Mouse (Mus musculus): Measurements from ENCODE around the gene Smim12. TPM values are rescaled to one million over a fixed set of nuclear protein-coding genes. Genes with fewer than 3 reads are reported as not detected.
A peak's percentile ranks its signal among the peaks of the same experiment; 100 is the strongest.

Gene Smim12
- polyA plus RNA-seq, 1 experiment from 2014 or later: 60.3 TPM

DNA sequence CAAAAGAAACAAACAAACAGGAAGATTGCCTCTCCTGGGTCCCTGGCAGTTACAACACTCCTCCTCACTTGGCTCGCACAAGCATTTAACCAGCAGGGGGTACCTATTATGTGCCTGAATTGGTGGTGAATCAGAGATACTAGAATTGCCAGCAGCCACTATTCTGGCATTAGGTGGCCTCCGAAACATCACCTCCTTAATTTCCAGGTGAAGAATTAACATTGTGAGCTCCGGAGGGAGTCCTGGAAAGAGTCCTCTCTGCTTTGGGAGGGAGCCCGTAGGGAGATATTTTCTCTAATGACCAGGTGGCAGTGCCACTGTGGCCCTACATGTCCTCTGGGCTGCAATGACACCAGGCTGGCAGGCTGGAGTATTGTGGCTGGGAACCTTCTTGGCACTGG is 27.3 kb upstream of the Smim12 start:
- no peak overlapping the region for H3K27ac ChIP-seq (replicated peaks)
- H3K4me1 ChIP-seq (replicated peaks): peaks cover 26% of the 10 kb centered on the region
- 53% methylated on average over 4 of the region's 4 CpGs for WGBS
- 0 out of 2 replicates have a peak, but pooled peaks cover 7% of the 10 kb centered on the region for H3K36me3 ChIP-seq
- ATAC-seq (ENCODE audit: low read depth): no peak
- no peak overlapping the region for H3K4me3 ChIP-seq
- no peak overlapping the region for H3K4me2 ChIP-seq
- no peaks in the 10 kb centered on the region for H3K9me3 ChIP-seq
- no peak overlapping the region for H3K9ac ChIP-seq
- peaks cover 19% of the 10 kb centered on the region for H3K27me3 ChIP-seq

DNA sequence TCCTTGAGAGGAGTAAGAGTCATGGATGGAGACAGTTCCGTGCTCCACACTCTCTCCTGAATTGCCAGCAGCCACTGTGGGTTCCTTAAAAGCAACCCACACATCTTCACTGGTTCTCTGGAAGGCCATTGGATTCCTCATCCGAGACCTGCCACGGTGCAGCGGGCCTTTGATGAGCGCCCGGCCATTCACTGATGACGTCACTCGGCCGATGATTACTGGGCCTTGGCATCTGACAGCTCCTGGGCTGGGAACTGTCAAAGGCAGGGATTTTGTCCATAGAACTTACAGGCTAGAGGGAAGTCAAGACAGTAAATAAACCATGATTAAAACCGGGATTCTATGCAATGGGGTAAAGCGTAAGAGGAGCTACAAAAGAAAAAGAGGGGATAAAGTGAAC is 26.5 kb upstream of the Smim12 start:
- no peaks in the 10 kb centered on the region for H3K9me3 ChIP-seq
- H3K4me3 ChIP-seq: no peak overlapping the region
- no peak overlapping the region for H3K4me2 ChIP-seq
- H3K4me1 ChIP-seq (replicated peaks): peaks cover 20% of the 10 kb centered on the region
- 0 out of 2 replicates have a peak, but pooled peaks cover 12% of the 10 kb centered on the region for H3K36me3 ChIP-seq
- H3K27ac ChIP-seq (replicated peaks): no peak overlapping the region
- no peak for ATAC-seq (ENCODE audit: low read depth)
- no peak overlapping the region for H3K9ac ChIP-seq
- WGBS: 63% methylated on average over 11 of the region's 11 CpGs
- peaks cover 21% of the 10 kb centered on the region for H3K27me3 ChIP-seq

DNA sequence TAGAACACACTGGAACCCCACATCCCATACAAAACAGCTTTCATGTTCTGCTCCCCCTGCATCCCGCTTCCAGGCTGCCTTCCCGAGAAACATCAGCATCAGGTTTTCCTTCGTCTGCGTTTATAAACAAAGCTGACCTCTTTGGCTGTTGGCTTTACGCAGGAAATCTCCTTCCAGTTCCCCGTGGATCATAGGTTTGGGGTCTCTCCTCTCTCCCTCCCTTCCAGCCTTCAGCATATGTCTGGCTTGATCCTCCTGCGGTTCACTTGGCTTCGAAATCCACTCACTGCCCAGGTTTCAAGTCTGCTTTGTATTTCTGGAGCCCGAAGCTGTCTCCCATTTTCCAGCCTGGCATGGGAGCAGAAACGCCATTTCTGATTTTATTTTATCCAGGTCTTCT is 20.3 kb upstream of the Smim12 start:
- H3K27me3 ChIP-seq: peaks cover 26% of the 10 kb centered on the region
- 47% methylated on average over 10 of the region's 10 CpGs for WGBS
- H3K4me2 ChIP-seq: no peak overlapping the region
- no peak overlapping the region for H3K9ac ChIP-seq
- no peaks in the 10 kb centered on the region for H3K9me3 ChIP-seq
- H3K27ac ChIP-seq (replicated peaks): no peak overlapping the region
- H3K4me1 ChIP-seq (replicated peaks): peaks cover 40% of the 10 kb centered on the region
- H3K4me3 ChIP-seq: no peak overlapping the region
- ATAC-seq (ENCODE audit: low read depth): no peak
- 0 out of 2 replicates have a peak, but pooled peaks cover 10% of the 10 kb centered on the region for H3K36me3 ChIP-seq

- Histone ChIP-seq H3K27me3 (peaks cover 26% of the 10 kb centered on the region), H3K4me1 (replicated peaks) (peaks cover 44% of the 10 kb centered on the region), H3K9ac (no peak overlapping the region), H3K27ac (replicated peaks) (no peak overlapping the region), H3K4me2 (no peak overlapping the region), H3K4me3 (no peak overlapping the region), H3K36me3 (0 out of 2 replicates have a peak, but pooled peaks cover 10% of the 10 kb centered on the region), H3K9me3 (no peaks in the 10 kb centered on the region)
- no peak for ATAC-seq (ENCODE audit: low read depth)
- 66% methylated on average over 4 of the region's 4 CpGs for WGBS
These were observed 19.8 kb upstream of the Smim12 start for GRCm38 (mm10) chr4:127223755-127224154.

DNA sequence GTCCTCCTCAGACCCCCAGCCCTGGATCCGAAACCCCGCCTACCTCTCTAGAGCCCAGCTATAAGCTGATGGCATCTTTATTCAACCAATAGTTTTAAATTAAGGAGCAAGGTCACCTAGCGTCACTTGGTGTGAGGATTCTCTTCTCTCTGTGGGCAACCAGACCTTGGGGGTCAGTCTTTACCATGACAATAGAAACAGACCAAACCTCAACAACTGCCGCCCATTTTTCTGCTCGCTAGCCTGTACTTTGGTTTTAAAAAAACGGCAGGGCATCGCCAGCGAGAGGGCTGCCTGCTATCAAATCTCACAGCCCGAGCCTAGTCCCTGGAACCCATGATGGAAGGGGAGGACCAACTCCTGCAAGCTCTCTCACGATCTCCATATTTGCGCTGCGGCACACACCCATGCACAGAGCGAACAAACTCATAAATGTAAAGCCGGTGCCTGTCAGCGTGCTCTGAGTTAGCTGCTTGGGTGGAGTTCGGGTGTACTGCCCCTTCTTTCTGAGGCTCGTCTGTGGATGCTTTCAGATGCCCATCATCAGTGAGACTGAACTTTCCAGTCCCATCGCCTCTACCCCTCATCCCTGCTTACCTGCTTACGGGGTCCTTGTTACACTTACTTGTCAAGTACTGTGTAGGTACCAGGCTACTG is 19.0 kb upstream of the Smim12 start:
- Histone ChIP-seq H3K27me3 (peaks cover 26% of the 10 kb centered on the region), H3K27ac (replicated peaks) (no peak overlapping the region), H3K4me3 (no peak overlapping the region), H3K9me3 (no peaks in the 10 kb centered on the region), H3K4me1 (replicated peaks) (peaks cover 45% of the 10 kb centered on the region), H3K36me3 (0 out of 2 replicates have a peak, but pooled peaks cover 10% of the 10 kb centered on the region), H3K4me2 (peak overlapping the region; percentile 35), H3K9ac (no peak overlapping the region)
- no peak for ATAC-seq (ENCODE audit: low read depth)
- WGBS: 16% methylated on average over 19 of the region's 19 CpGs

GRCm38 (mm10) chr4:127226067-127226466 is 17.5 kb upstream of the Smim12 start:
- no peak for ATAC-seq (ENCODE audit: low read depth)
- Histone ChIP-seq H3K4me1 (replicated peaks) (peaks cover 47% of the 10 kb centered on the region), H3K27ac (replicated peaks) (0 out of 2 replicates have a peak overlapping the region, but pooled peaks have one; percentile 38)

GRCm38 (mm10) chr4:127227051-127227673 is 16.4 kb upstream of the Smim12 start:
- H3K4me3 ChIP-seq: no peak overlapping the region
- peak overlapping the region; percentile 71 for H3K27ac ChIP-seq (replicated peaks)
- H3K9ac ChIP-seq: no peak overlapping the region
- H3K36me3 ChIP-seq: no peaks in the 10 kb centered on the region
- H3K27me3 ChIP-seq: peaks cover 23% of the 10 kb centered on the region
- H3K4me1 ChIP-seq (replicated peaks): peaks cover 58% of the 10 kb centered on the region
- no peaks in the 10 kb centered on the region for H3K9me3 ChIP-seq
- 7% methylated on average over 17 of the region's 17 CpGs for WGBS
- H3K4me2 ChIP-seq: no peak overlapping the region
- ATAC-seq (ENCODE audit: low read depth): peak; percentile 37

More at GRCm38 (mm10) chr4:127226067-127226466, 17.5 kb upstream of the Smim12 start:
- Histone ChIP-seq H3K9ac (no peak overlapping the region), H3K27me3 (peaks cover 26% of the 10 kb centered on the region), H3K9me3 (no peaks in the 10 kb centered on the region), H3K36me3 (0 out of 2 replicates have a peak, but pooled peaks cover 6% of the 10 kb centered on the region), H3K4me3 (no peak overlapping the region), H3K4me2 (no peak overlapping the region)
- WGBS: 41% methylated on average over 4 of the region's 4 CpGs

DNA sequence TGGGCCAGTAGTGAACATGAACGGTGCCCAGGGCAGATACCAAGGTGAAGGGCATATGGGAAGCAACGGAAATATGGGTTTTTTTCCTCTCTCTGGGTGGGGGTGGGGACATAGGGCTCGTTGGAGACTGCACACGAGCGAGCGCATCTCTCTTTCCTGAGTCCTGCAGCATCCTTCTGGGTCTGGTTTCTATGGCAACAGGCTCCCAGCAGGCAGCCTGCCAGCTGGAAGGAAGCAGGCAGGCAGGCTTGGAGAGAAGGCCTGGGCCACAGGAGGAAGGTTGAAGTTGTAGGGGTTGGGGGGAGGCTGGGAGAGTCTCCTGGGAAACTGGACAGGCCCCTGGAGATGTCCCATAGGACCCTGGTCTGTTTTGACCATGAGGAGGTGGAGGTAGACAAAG is 11.6 kb upstream of the Smim12 start:
- ATAC-seq (ENCODE audit: low read depth): peak; percentile 75
- H3K36me3 ChIP-seq: 0 out of 2 replicates have a peak, but pooled peaks cover 4% of the 10 kb centered on the region
- peaks cover 55% of the 10 kb centered on the region for H3K4me1 ChIP-seq (replicated peaks)
- H3K9ac ChIP-seq: peak overlapping the region; percentile 14; the same call in 1 of the 2 replicates
- H3K4me2 ChIP-seq: peak overlapping the region; percentile 38
- H3K4me3 ChIP-seq: no peak overlapping the region
- H3K9me3 ChIP-seq: no peaks in the 10 kb centered on the region
- H3K27me3 ChIP-seq: peaks cover 3% of the 10 kb centered on the region; the same call in 1 of the 2 replicates
- peak overlapping the region; percentile 94 for H3K27ac ChIP-seq (replicated peaks)
- 9% methylated on average over 6 of the region's 6 CpGs for WGBS

GRCm38 (mm10) chr4:127232551-127232950 is 11.0 kb upstream of the Smim12 start:
- Histone ChIP-seq H3K36me3 (0 out of 2 replicates have a peak, but pooled peaks cover 4% of the 10 kb centered on the region), H3K27ac (replicated peaks) (peak overlapping the region; percentile 94), H3K9me3 (no peaks in the 10 kb centered on the region), H3K27me3 (peaks cover 5% of the 10 kb centered on the region; the same call in 1 of the 2 replicates), H3K4me3 (no peak overlapping the region), H3K4me1 (replicated peaks) (peaks cover 51% of the 10 kb centered on the region), H3K4me2 (peak overlapping the region; percentile 38), H3K9ac (0 out of 2 replicates have a peak overlapping the region, but pooled peaks have one; percentile 41)
- ATAC-seq (ENCODE audit: low read depth): peak; percentile 74
- 29% methylated on average over 5 of the region's 5 CpGs for WGBS

DNA sequence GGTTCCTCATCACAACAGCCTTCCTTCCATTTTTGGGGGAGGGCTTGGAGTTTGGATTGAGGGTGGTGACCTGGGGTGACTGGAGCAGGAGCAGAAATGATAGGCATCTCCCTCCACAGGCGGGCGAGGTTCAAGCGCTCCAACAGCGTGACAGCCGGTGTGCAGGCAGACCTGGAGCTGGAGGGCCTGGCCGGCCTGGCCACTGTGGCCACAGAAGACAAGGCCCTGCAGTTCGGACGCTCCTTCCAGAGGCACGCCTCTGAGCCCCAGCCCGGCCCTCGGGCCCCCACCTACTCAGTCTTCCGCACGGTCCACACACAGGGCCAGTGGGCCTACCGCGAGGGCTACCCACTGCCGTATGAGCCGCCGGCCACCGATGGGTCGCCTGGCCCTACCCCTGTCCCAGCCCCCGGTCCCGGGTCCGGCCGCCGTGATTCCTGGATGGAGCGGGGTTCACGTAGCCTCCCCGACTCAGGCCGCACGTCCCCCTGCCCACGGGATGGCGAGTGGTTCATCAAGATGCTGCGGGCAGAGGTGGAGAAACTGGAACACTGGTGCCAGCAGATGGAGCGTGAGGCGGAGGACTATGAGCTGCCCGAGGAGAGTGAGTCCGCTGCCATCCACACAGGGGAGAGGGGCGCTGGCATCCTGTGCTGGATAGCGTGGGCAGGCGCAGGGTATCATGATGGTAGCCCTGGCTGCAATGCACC is 10.0 kb upstream of the Smim12 start:
- H3K9me3 ChIP-seq: no peaks in the 10 kb centered on the region
- 87% methylated on average over 40 of the region's 40 CpGs for WGBS
- peaks cover 8% of the 10 kb centered on the region; the same call in 1 of the 2 replicates for H3K27me3 ChIP-seq
- H3K4me2 ChIP-seq: no peak overlapping the region
- ATAC-seq (ENCODE audit: low read depth): no peak
- 0 out of 2 replicates have a peak, but pooled peaks cover 4% of the 10 kb centered on the region for H3K36me3 ChIP-seq
- H3K27ac ChIP-seq (replicated peaks): peak overlapping the region; percentile 94
- peaks cover 45% of the 10 kb centered on the region for H3K4me1 ChIP-seq (replicated peaks)
- no peak overlapping the region for H3K9ac ChIP-seq
- H3K4me3 ChIP-seq: no peak overlapping the region

DNA sequence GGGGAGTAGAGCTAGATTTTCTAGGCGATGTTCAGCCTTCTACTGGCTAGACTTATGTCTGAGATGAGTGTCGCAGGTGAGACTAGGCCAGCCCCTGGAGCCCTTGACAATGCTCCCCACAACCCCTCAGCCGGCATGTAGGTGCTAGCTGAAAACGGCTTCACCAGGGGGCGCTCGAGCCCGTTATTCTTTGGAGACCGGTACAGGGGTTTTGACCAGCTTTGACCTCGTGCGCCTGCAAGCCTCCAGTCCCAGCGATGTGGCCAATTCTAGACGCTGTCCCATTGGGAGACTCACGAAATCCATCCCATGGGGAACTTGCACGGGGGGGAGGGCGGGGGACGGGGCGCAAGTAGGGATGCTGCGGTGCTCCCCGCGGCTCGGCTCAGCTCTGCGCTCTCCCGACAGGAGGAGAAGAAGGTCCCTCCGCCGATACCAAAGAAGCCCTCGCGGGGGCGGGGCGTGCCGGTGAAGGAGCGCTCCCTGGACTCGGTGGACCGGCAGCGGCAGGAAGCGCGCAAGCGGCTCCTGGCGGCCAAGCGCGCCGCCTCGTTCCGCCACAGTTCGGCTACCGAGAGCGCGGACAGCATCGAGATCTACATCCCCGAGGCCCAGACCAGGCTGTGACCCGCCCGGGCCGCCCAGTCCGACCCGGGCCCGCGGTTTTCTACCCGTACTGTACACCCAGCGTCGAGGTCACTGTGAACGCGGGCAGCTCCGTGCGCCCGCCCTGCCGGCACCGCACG is 7.7 kb upstream of the Smim12 start:
- Histone ChIP-seq H3K9ac (peak overlapping the region; percentile 86), H3K4me2 (peak overlapping the region; percentile 92), H3K27ac (replicated peaks) (peak overlapping the region; percentile 89), H3K9me3 (no peaks in the 10 kb centered on the region), H3K4me3 (peak overlapping the region; percentile 55), H3K36me3 (0 out of 2 replicates have a peak, but pooled peaks cover 4% of the 10 kb centered on the region), H3K4me1 (replicated peaks) (peaks cover 41% of the 10 kb centered on the region), H3K27me3 (peaks cover 8% of the 10 kb centered on the region; the same call in 1 of the 2 replicates)
- ATAC-seq (ENCODE audit: low read depth): peak; percentile 74
- WGBS: under 1% methylated on average over 66 of the region's 67 CpGs

All from neural tube, embryonic 13.5 days (tissue).